Mouse (Mus musculus): Measurements from ENCODE around the gene Rtn1. TPM values are rescaled to one million over a fixed set of nuclear protein-coding genes. Genes with fewer than 3 reads are reported as not detected.

The Rtn1 gene
- total RNA-seq (2023), result 1 to 10 TPM in 1 of 2 experiments, under 1 TPM in 1; 0.59 to 1.9 TPM

GRCm38 (mm10) chr12:72408954-72409353, at the start of gene Rtn1:
Gene Rtn1, minus strand, starts transcription at chr12:72409054.

GRCm38 (mm10) chr12:72441839-72442576, 33.2 kb upstream of the Rtn1 start, which contains the start of gene Lrrc9:
Gene Lrrc9, plus strand, starts transcription at chr12:72441866.

GRCm38 (mm10) chr12:72184929-72185328, 223.9 kb downstream of the Rtn1 start, which contains the start of gene Ccdc175:
Gene Ccdc175, minus strand, starts transcription at chr12:72185029.

Other genes with a start within 250 kb of the Rtn1 start
- not detected for gene Ccdc175, start 224.0 kb downstream of the Rtn1 start, total RNA-seq (2023)
- gene Lrrc9, start 32.8 kb upstream of the Rtn1 start, total RNA-seq (2023), result not detected
- gene Pcnx4, start 127.3 kb upstream of the Rtn1 start, total RNA-seq (2023), result 1 to 10 TPM; 3.1 to 3.9 TPM
- gene Gm4756, start 240.6 kb upstream of the Rtn1 start, total RNA-seq (2023), result not detected

Measured in B cell, adult 67 days (primary cell).